Mouse (Mus musculus): ENCODE data around the gene Vps37c. TPM values are rescaled to one million over a fixed set of nuclear protein-coding genes. Genes with fewer than 3 reads are reported as not detected.

Vps37c gene
- polyA plus RNA-seq, 1 experiment: not detected

- Histone ChIP-seq H3K4me3 (ENCODE audit: insufficient read depth, low read depth, low read length) (no peak overlapping the region), H3K4me1 (ENCODE audit: control insufficient read depth, insufficient read depth, low read length) (peaks cover 25% of the 10 kb centered on the region), H3K27ac (ENCODE audit: insufficient read depth, low read depth, low read length) (no peak overlapping the region)
- WGBS: 98% methylated on average over 1 of the region's 1 CpGs
- TF ChIP-seq CTCF (IDR thresholded peaks at IDR 0.05; ENCODE audit: insufficient read depth, low read depth, low read length) (no peak), POLR2A (IDR thresholded peaks at IDR 0.05; ENCODE audit: insufficient read depth, low read depth, low read length) (no peak)
Observed at GRCm38 (mm10) chr19:10707881-10708280, 19.3 kb downstream of the Vps37c start.

GRCm38 (mm10) chr19:10708900-10709299, 20.4 kb downstream of the Vps37c start:
- H3K4me1 ChIP-seq (ENCODE audit: control insufficient read depth, insufficient read depth, low read length): peaks cover 18% of the 10 kb centered on the region
- no peak overlapping the region for H3K4me3 ChIP-seq (ENCODE audit: insufficient read depth, low read depth, low read length)
- 49% methylated on average over 6 of the region's 6 CpGs for WGBS
- no peak overlapping the region for H3K27ac ChIP-seq (ENCODE audit: insufficient read depth, low read depth, low read length)
- TF ChIP-seq CTCF (IDR thresholded peaks at IDR 0.05; ENCODE audit: insufficient read depth, low read depth, low read length) (no peak), POLR2A (IDR thresholded peaks at IDR 0.05; ENCODE audit: insufficient read depth, low read depth, low read length) (no peak)

GRCm38 (mm10) chr19:10709360-10710087, 21.0 kb downstream of the Vps37c start:
- WGBS: 13% methylated on average over 8 of the region's 8 CpGs
- Histone ChIP-seq H3K4me3 (ENCODE audit: insufficient read depth, low read depth, low read length) (no peak overlapping the region), H3K4me1 (ENCODE audit: control insufficient read depth, insufficient read depth, low read length) (peaks cover 18% of the 10 kb centered on the region), H3K27ac (ENCODE audit: insufficient read depth, low read depth, low read length) (0 out of 2 replicates have a peak overlapping the region, but pooled peaks have one; percentile 14)
- TF ChIP-seq CTCF (IDR thresholded peaks at IDR 0.05; ENCODE audit: insufficient read depth, low read depth, low read length): peak; percentile 94
- TF ChIP-seq POLR2A (IDR thresholded peaks at IDR 0.05; ENCODE audit: insufficient read depth, low read depth, low read length): no peak

GRCm38 (mm10) chr19:10710088-10710511, 21.6 kb downstream of the Vps37c start:
- 0 out of 2 replicates have a peak overlapping the region, but pooled peaks have one; percentile 14 for H3K27ac ChIP-seq (ENCODE audit: insufficient read depth, low read depth, low read length)
- TF ChIP-seq CTCF (IDR thresholded peaks at IDR 0.05; ENCODE audit: insufficient read depth, low read depth, low read length): peak; percentile 41; the same call in 1 of the 2 replicates
- TF ChIP-seq POLR2A (IDR thresholded peaks at IDR 0.05; ENCODE audit: insufficient read depth, low read depth, low read length): no peak
- H3K4me3 ChIP-seq (ENCODE audit: insufficient read depth, low read depth, low read length): no peak overlapping the region
- WGBS: 50% methylated on average over 9 of the region's 9 CpGs
- H3K4me1 ChIP-seq (ENCODE audit: control insufficient read depth, insufficient read depth, low read length): peaks cover 17% of the 10 kb centered on the region

GRCm38 (mm10) chr19:10710751-10711150, 22.2 kb downstream of the Vps37c start:
- Histone ChIP-seq H3K4me3 (ENCODE audit: insufficient read depth, low read depth, low read length) (no peak overlapping the region), H3K4me1 (ENCODE audit: control insufficient read depth, insufficient read depth, low read length) (peaks cover 16% of the 10 kb centered on the region), H3K27ac (ENCODE audit: insufficient read depth, low read depth, low read length) (no peak overlapping the region)
- TF ChIP-seq POLR2A (IDR thresholded peaks at IDR 0.05; ENCODE audit: insufficient read depth, low read depth, low read length) (no peak), CTCF (IDR thresholded peaks at IDR 0.05; ENCODE audit: insufficient read depth, low read depth, low read length) (no peak)
- WGBS: 86% methylated on average over 4 of the region's 4 CpGs

GRCm38 (mm10) chr19:10712194-10712593, 23.7 kb downstream of the Vps37c start:
- WGBS: 96% methylated on average over 7 of the region's 7 CpGs
- Histone ChIP-seq H3K4me3 (ENCODE audit: insufficient read depth, low read depth, low read length) (no peak overlapping the region), H3K4me1 (ENCODE audit: control insufficient read depth, insufficient read depth, low read length) (peaks cover 16% of the 10 kb centered on the region), H3K27ac (ENCODE audit: insufficient read depth, low read depth, low read length) (no peak overlapping the region)
- no peak for TF ChIP-seq POLR2A (IDR thresholded peaks at IDR 0.05; ENCODE audit: insufficient read depth, low read depth, low read length)
- no peak for TF ChIP-seq CTCF (IDR thresholded peaks at IDR 0.05; ENCODE audit: insufficient read depth, low read depth, low read length)

- no peak for TF ChIP-seq POLR2A (IDR thresholded peaks at IDR 0.05; ENCODE audit: insufficient read depth, low read depth, low read length)
- TF ChIP-seq CTCF (IDR thresholded peaks at IDR 0.05; ENCODE audit: insufficient read depth, low read depth, low read length): no peak
- WGBS: 95% methylated on average over 12 of the region's 12 CpGs
- Histone ChIP-seq H3K4me3 (ENCODE audit: insufficient read depth, low read depth, low read length) (no peak overlapping the region), H3K4me1 (ENCODE audit: control insufficient read depth, insufficient read depth, low read length) (peaks cover 14% of the 10 kb centered on the region), H3K27ac (ENCODE audit: insufficient read depth, low read depth, low read length) (no peak overlapping the region)
Observed at GRCm38 (mm10) chr19:10712646-10713045, 24.1 kb downstream of the Vps37c start.

GRCm38 (mm10) chr19:10713551-10713950, 25.0 kb downstream of the Vps37c start:
- TF ChIP-seq CTCF (IDR thresholded peaks at IDR 0.05; ENCODE audit: insufficient read depth, low read depth, low read length) (no peak), POLR2A (IDR thresholded peaks at IDR 0.05; ENCODE audit: insufficient read depth, low read depth, low read length) (no peak)
- H3K4me1 ChIP-seq (ENCODE audit: control insufficient read depth, insufficient read depth, low read length): peaks cover 16% of the 10 kb centered on the region
- WGBS: 92% methylated on average over 10 of the region's 10 CpGs
- no peak overlapping the region for H3K27ac ChIP-seq (ENCODE audit: insufficient read depth, low read depth, low read length)
- no peak overlapping the region for H3K4me3 ChIP-seq (ENCODE audit: insufficient read depth, low read depth, low read length)

GRCm38 (mm10) chr19:10714168-10714567, 25.6 kb downstream of the Vps37c start:
- WGBS: 57% methylated on average over 6 of the region's 6 CpGs
- Histone ChIP-seq H3K4me3 (ENCODE audit: insufficient read depth, low read depth, low read length) (no peak overlapping the region), H3K27ac (ENCODE audit: insufficient read depth, low read depth, low read length) (no peak overlapping the region), H3K4me1 (ENCODE audit: control insufficient read depth, insufficient read depth, low read length) (peaks cover 12% of the 10 kb centered on the region)
- TF ChIP-seq POLR2A (IDR thresholded peaks at IDR 0.05; ENCODE audit: insufficient read depth, low read depth, low read length) (no peak), CTCF (IDR thresholded peaks at IDR 0.05; ENCODE audit: insufficient read depth, low read depth, low read length) (no peak)

All from olfactory bulb, adult 2 months (tissue).